Mouse (Mus musculus): ENCODE measurements around the gene Prg3. TPM values are rescaled to one million over a fixed set of nuclear protein-coding genes. Genes with fewer than 3 reads are reported as not detected.

Prg3 gene
- total and polyA plus RNA-seq, 3 experiments: not detected

- TF ChIP-seq MEF2A (IDR thresholded peaks at IDR 0.05; ENCODE audit: extremely low read depth, insufficient replicate concordance, low read depth, low read length, poor library complexity, severe bottlenecking): no peak
- TF ChIP-seq USF2 (IDR thresholded peaks at IDR 0.05; ENCODE audit: borderline replicate concordance in 1 of 2, insufficient read depth in 1 of 2, low read depth in 1 of 2, low read length in 2 of 2): no peak
- TF ChIP-seq CTCF (IDR thresholded peaks at IDR 0.05 in 2 of 3, conservative IDR thresholded peaks at IDR 0.05 in 1 of 3; ENCODE audit: control insufficient read depth in 1 of 3, insufficient read depth in 1 of 3, low read depth in 2 of 3, low read length in 3 of 3, poor library complexity in 1 of 3, severe bottlenecking in 1 of 3): peak; percentile 39 to 85 (median 82)
- no peak for TF ChIP-seq ELF1 (IDR thresholded peaks at IDR 0.05; ENCODE audit: low read depth, low read length)
- TF ChIP-seq RCOR1 (IDR thresholded peaks at IDR 0.05; ENCODE audit: low read depth, low read length): no peak
- no peak for TF ChIP-seq HCFC1 (IDR thresholded peaks at IDR 0.05; ENCODE audit: low read depth, low read length)
- no peak for TF ChIP-seq ETS1 (IDR thresholded peaks at IDR 0.05; ENCODE audit: low read depth, low read length)
- no peak for TF ChIP-seq KAT2A (conservative IDR thresholded peaks at IDR 0.05; ENCODE audit: low read depth, low read length)
- TF ChIP-seq UBTF (IDR thresholded peaks at IDR 0.05; ENCODE audit: borderline replicate concordance, insufficient read depth, low read depth, low read length): no peak
Observed at GRCm38 (mm10) chr2:85007729-85008128, 19.7 kb downstream of the Prg3 start (continued).

GRCm38 (mm10) chr2:85009212-85009611, 21.2 kb downstream of the Prg3 start:
- TF ChIP-seq CHD2 (IDR thresholded peaks at IDR 0.05; ENCODE audit: low read length) (no peak), MXI1 (IDR thresholded peaks at IDR 0.05; ENCODE audit: low read depth, low read length) (no peak), TBP (IDR thresholded peaks at IDR 0.05; ENCODE audit: low read depth, low read length) (no peak), MAFK (IDR thresholded peaks at IDR 0.05; ENCODE audit: borderline replicate concordance, low read depth, low read length) (no peak), SIN3A (IDR thresholded peaks at IDR 0.05; ENCODE audit: low read length) (no peak), MAZ (IDR thresholded peaks at IDR 0.05; ENCODE audit: low read depth, low read length) (no peak), KAT2A (conservative IDR thresholded peaks at IDR 0.05; ENCODE audit: low read depth, low read length) (no peak), E2F4 (IDR thresholded peaks at IDR 0.05; ENCODE audit: borderline replicate concordance, low read depth, low read length) (no peak), USF2 (IDR thresholded peaks at IDR 0.05; ENCODE audit: borderline replicate concordance in 1 of 2, insufficient read depth in 1 of 2, low read depth in 1 of 2, low read length in 2 of 2) (no peak), CTCF (IDR thresholded peaks at IDR 0.05 in 2 of 3, conservative IDR thresholded peaks at IDR 0.05 in 1 of 3; ENCODE audit: control insufficient read depth in 1 of 3, insufficient read depth in 1 of 3, low read depth in 2 of 3, low read length in 3 of 3, poor library complexity in 1 of 3, severe bottlenecking in 1 of 3) (no peak), EP300 (IDR thresholded peaks at IDR 0.05; ENCODE audit: low read depth in 1 of 2, low read length in 2 of 2) (no peak), MYB (IDR thresholded peaks at IDR 0.05; ENCODE audit: low read depth, low read length) (no peak)
- no peak for DNase-seq (ENCODE audit: low read depth, low spot score)
- H3K79me2 ChIP-seq (ENCODE audit: control insufficient read depth, insufficient read depth, low read length, poor library complexity): no peaks in the 10 kb centered on the region
- peaks cover 22 to 26% of the 10 kb centered on the region in 2 experiments for H3K4me1 ChIP-seq (ENCODE audit: control insufficient read depth in 1 of 2, insufficient read depth in 2 of 2, low read length in 2 of 2)
- H3K27me3 ChIP-seq (ENCODE audit: control insufficient read depth in 1 of 2, insufficient read depth in 2 of 2, low read length in 2 of 2): no peaks in the 10 kb centered on the region
- no peak overlapping the region for H3K27ac ChIP-seq (ENCODE audit: control insufficient read depth, low read depth, low read length)
- H3K9me3 ChIP-seq (replicated peaks; ENCODE audit: insufficient read depth, low read length): no peaks in the 10 kb centered on the region
- peaks cover 0 to 31% of the 10 kb centered on the region in 2 experiments; a peak in 2 of 4 replicates for H3K36me3 ChIP-seq (ENCODE audit: control insufficient read depth in 1 of 2, insufficient read depth in 2 of 2, low read length in 2 of 2)
- no peak overlapping the region for H3K9ac ChIP-seq (ENCODE audit: control insufficient read depth, low read depth, low read length, poor library complexity, severe bottlenecking)
- H3K4me3 ChIP-seq (ENCODE audit: control insufficient read depth in 1 of 2, insufficient read depth in 1 of 2, low read depth in 2 of 2, low read length in 2 of 2): no peak overlapping the region
